Mouse (Mus musculus): ENCODE results near the gene Nagpa.

- TF ChIP-seq MYOD1 (IDR thresholded peaks at IDR 0.05; ENCODE audit: control insufficient read depth, insufficient read length, low read depth) (no peak), CTCF (IDR thresholded peaks at IDR 0.05; ENCODE audit: control insufficient read depth, insufficient read depth, insufficient read length) (no peak)
Observed at GRCm38 (mm10) chr16:5157113-5157512, 46.7 kb downstream of the Nagpa start.
